Mouse (Mus musculus) thymus, adult 2 months (tissue): ENCODE data around the gene Adgra3. TPM values are rescaled to one million over a fixed set of nuclear protein-coding genes. Genes with fewer than 3 reads are reported as not detected.
A peak's percentile ranks its signal among the peaks of the same experiment; 100 is the strongest.

Source experiments
- DNase-seq: peaks from one replicate; pipeline ENCODE4 v3.0.0; 2021
- H3K27ac ChIP-seq: fragments of 200-500 bp; 2 replicates; pipeline ENCODE4 v1.5.1; 2012; ENCODE audit warnings: low read length, control low read depth; ENCODE audit not compliant: control insufficient read depth, insufficient read depth
- H3K27me3 ChIP-seq: fragments of 200-500 bp; 2 replicates; pipeline ENCODE4 v1.6.1; 2012; ENCODE audit warnings: mild to moderate bottlenecking, low read length, moderate library complexity, mixed read lengths; ENCODE audit not compliant: control insufficient read depth, insufficient read depth
- H3K36me3 ChIP-seq: fragments of 200-500 bp; 2 replicates; pipeline ENCODE4 v1.6.1; 2012; ENCODE audit warnings: mild to moderate bottlenecking, low read length, moderate library complexity; ENCODE audit not compliant: control insufficient read depth, insufficient read depth
- H3K4me1 ChIP-seq: fragments of 200-500 bp; replicated peaks from 2 replicates; pipeline ENCODE4 v1.6.1; 2012; ENCODE audit warnings: low read length; ENCODE audit not compliant: control insufficient read depth, insufficient read depth
- H3K4me3 ChIP-seq: fragments of 200-500 bp; 2 replicates; pipeline ENCODE4 v1.5.1; 2012; ENCODE audit warnings: mild to moderate bottlenecking, low read length, control low read depth, moderate library complexity; ENCODE audit not compliant: control insufficient read depth, insufficient read depth
- CTCF ChIP-seq: fragments of 200-500 bp; IDR thresholded peaks from 2 replicates; pipeline ENCODE4 v1.5.1; 2012; ENCODE audit warnings: mild to moderate bottlenecking, control low read depth, low read length, moderate library complexity, borderline replicate concordance; ENCODE audit not compliant: control insufficient read depth, poor library complexity, insufficient read depth; ENCODE audit errors: extremely low read depth
- POLR2A ChIP-seq: fragments of 200-500 bp; IDR thresholded peaks from 2 replicates; pipeline ENCODE4 v1.6.1; 2012; ENCODE audit warnings: mild to moderate bottlenecking, low read length, control low read depth, moderate library complexity; ENCODE audit not compliant: control insufficient read depth, poor library complexity, insufficient read depth; ENCODE audit errors: extremely low read depth
- WGBS: fragments of 180-500 bp; shearing (Covaris S2); methylation state at CpG from one replicate; pipeline ENCODE4 v1.1.7; 2018; 5-methylcytosine and 5-hydroxymethylcytosine counted together
- polyA plus RNA-seq: library from polyadenylated mRNA; depleted of rRNA; stranded (reverse); fragments of >200 nt; gene quantifications from 2 replicates; pipeline ENCODE4 v1.2.3, GENCODE M21; 2012; rRNA removed

Adgra3 gene
- polyA plus RNA-seq = 5.1 and 6.2 TPM in 2 replicates

- TF ChIP-seq CTCF = no peak
- DNase-seq = peak; percentile 62
- Histone ChIP-seq H3K4me3 (peak within 1 kb of the TSS; percentile 54), H3K27me3 (no peaks in the 10 kb centered on the region; the same call in 1 of the 2 replicates), H3K27ac (no peak within 1 kb of the TSS), H3K36me3 (no peaks in the 10 kb centered on the region), H3K4me1 (peaks cover 4% of the 10 kb centered on the region; the same call in 1 of the 2 replicates)
- WGBS = under 1% methylated on average over 113 of the region's 113 CpGs
Observed at GRCm38 (mm10) chr5:50058421-50059286, at the start of gene Adgra3. TSS of gene Adgra3 (minus strand) at chr5:50059006.

- TF ChIP-seq CTCF = no peak
- no peak for TF ChIP-seq POLR2A
- 93% methylated on average over 1 of the region's 1 CpGs for WGBS
- Histone ChIP-seq H3K27me3 (no peaks in the 10 kb centered on the region), H3K36me3 (no peaks in the 10 kb centered on the region), H3K4me1 (no peaks in the 10 kb centered on the region), H3K27ac (no peak overlapping the region), H3K4me3 (no peak overlapping the region)
- no peak for DNase-seq
Observed at GRCm38 (mm10) chr5:50083441-50083840, 24.6 kb upstream of the Adgra3 start.

DNA sequence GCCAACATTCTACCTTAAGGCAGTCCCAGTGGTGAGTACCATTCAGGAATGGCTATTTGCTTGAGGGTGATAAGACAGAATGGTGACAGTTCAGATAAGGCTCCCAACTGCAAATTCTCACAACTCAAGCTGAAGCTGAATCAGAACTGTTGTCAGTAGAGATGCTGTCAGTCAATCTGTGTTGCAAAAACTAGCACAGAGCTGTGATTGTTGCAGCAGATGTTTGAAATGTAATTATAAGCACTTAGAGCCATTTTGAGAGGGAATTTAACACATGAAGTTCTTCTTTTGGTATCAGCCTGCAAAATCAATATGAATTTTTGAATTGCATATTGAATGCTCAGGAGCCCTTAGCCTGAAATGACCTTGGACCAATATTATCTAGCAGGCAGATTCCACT lies 15.4 kb upstream of the Adgra3 start:
- no peak overlapping the region for H3K27ac ChIP-seq
- no peaks in the 10 kb centered on the region for H3K4me1 ChIP-seq
- H3K27me3 ChIP-seq = no peaks in the 10 kb centered on the region
- TF ChIP-seq CTCF (no peak), POLR2A (no peak)
- no peaks in the 10 kb centered on the region for H3K36me3 ChIP-seq
- no peak overlapping the region for H3K4me3 ChIP-seq
- DNase-seq = no peak

DNA sequence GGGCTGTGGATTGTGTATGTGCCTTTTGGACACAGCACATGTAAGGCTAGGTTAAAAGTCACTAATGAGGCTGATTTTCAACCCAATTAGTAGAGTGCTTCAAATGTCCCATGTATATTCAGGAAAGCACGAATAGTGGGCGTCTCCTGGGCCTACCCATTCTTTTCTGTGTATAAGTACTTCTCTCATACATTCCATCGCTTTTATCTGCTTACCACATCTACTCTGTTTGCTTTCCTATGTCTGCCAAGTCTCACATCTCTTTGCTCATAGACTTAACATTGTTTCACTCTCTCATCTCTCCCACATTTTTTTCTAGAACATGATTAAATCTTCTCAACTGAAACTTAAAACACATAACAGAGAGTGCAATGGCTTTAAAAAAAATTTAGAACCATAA lies 5.4 kb upstream of the Adgra3 start:
- Histone ChIP-seq H3K36me3 (no peaks in the 10 kb centered on the region), H3K27ac (no peak overlapping the region), H3K4me3 (no peak overlapping the region), H3K27me3 (no peaks in the 10 kb centered on the region), H3K4me1 (peaks cover under 1% of the 10 kb centered on the region; the same call in 1 of the 2 replicates)
- no peak for DNase-seq
- TF ChIP-seq CTCF = no peak
- no peak for TF ChIP-seq POLR2A
- WGBS = 56% methylated on average over 3 of the region's 3 CpGs

GRCm38 (mm10) chr5:50059586-50059985 lies 780 bp upstream of the Adgra3 start:
- no peak for DNase-seq
- TF ChIP-seq CTCF (no peak), POLR2A (no peak)
- H3K4me1 ChIP-seq = peaks cover 4% of the 10 kb centered on the region; the same call in 1 of the 2 replicates
- no peaks in the 10 kb centered on the region; the same call in 1 of the 2 replicates for H3K27me3 ChIP-seq
- no peak overlapping the region for H3K27ac ChIP-seq
- 81% methylated on average over 7 of the region's 7 CpGs for WGBS
- H3K36me3 ChIP-seq = no peaks in the 10 kb centered on the region
- H3K4me3 ChIP-seq = no peak overlapping the region

DNA sequence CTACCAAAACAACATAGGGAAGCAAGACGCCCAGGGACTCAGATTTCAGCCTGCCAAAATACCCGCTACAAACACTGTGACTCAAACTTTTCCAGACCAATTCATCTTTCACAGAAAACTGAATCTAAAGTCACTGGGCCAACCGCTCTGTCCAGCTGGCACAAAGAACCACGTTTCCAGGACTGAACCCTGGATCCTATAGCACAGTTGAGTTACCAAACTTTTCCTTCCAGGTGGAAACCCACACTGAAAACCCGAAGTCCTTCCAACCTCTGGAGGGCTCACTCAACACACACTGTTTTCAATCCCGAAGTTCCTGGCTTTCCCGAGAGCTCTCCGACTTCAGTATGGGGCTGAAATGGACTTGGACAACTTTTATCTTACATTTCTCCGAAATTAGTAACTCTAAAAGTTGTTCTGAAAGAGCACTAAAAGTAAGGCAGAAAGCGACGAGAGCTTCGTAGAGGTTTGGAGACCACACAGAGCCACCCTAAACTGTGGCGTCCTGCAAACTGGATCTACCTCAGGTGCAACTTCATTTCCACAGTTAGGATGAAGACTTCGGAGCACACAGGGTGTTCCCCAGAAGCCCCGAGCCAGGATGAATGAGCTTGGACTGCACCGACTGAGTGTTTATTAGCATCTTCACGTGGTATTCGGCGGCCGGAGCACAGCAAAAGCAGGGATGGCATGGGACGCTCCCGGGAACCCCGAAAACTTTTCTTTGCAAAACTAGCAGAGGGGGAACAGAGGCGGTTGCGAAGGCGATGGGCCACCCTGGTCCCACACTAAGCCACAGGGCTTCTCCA lies 990 bp downstream of the Adgra3 start:
- Histone ChIP-seq H3K4me1 (peaks cover 4% of the 10 kb centered on the region; the same call in 1 of the 2 replicates), H3K36me3 (no peaks in the 10 kb centered on the region), H3K4me3 (peak overlapping the region; percentile 54), H3K27ac (no peak overlapping the region), H3K27me3 (no peaks in the 10 kb centered on the region; the same call in 1 of the 2 replicates)
- DNase-seq = no peak
- WGBS = 22% methylated on average over 26 of the region's 26 CpGs
- no peak for TF ChIP-seq CTCF
- no peak for TF ChIP-seq POLR2A
